Mouse (Mus musculus) monocyte, adult 59 days (primary cell): ENCODE results near the gene Tyrobp. TPM values are rescaled to one million over a fixed set of nuclear protein-coding genes. Genes with fewer than 3 reads are reported as not detected.

Experiments used
- total RNA-seq, 2 experiments: library from RNA; stranded (reverse); gene quantifications; one replicate each; pipeline ENCODE4 v1.2.4; 2023

Tyrobp gene
- 1,000 to 10,000 TPM; 2,439 to 2,603 TPM for total RNA-seq

DNA sequence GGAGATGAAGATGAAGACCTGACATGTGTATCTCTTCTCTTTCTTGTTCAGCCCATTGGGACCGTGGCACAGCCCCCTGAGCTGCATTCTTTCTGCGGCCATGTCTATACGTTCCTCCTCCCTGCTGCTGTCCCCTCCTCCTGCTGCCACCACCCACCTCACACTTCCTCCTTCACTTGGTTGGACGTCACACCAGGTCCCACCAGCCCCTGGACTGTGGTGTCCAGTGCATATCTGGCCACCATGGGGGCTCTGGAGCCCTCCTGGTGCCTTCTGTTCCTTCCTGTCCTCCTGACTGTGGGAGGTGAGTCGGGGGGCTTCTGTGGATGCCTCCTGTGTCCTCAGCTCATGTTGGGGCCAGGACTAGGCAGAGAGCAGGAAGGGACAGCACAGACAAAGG lies at the start of gene Tyrobp:
TSS of gene Tyrobp (plus strand) at position 165 of the 400 bp plus-strand sequence.

DNA sequence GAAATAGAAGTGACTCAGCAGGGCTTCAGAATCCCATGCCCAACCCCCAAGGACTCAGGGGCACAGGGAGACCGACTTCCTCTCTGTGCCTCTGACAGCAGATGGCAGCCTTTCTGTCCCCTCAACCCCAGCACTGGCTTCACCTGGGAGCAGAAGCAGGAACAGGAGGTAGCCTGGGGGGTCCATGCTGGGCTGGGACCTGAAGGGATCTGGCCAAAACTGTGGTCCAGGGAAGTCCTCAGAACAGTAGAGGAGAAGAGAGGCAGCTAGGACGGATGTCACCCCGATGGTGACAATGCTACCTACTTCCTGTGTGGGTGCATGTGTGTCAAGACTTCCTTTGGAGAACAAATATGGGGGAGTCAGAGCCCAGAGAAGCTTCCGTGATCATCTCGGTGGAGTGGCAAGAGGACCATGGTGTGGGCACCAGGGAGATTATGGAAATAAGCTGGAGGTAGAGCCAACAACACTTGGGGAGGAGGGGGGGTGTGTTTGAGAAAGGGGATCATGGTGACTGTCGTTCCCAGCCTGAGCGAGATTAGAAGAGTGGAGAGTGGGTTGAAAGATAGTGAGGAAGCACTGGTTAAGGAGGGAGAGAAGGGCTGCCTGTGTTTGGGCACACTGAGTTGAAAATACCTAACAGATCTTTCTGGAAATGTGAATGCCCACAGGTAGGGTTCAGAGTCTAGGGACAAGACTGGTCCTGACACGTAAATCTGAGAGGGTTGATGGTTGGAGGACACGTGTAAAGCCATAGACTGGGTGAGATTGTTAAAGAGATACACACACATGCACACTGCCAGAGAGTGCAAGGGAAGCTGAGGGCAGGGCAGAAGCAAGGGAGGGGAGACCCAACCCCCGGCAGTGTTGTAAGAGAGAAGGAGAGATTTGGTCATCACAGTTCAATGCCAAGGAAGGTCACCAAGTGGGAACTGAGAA lies 6.3 kb downstream of the Tyrobp start, which contains the start of gene Hcst:
TSS of gene Hcst (minus strand) at position 294 of the 939 bp plus-strand sequence.

DNA sequence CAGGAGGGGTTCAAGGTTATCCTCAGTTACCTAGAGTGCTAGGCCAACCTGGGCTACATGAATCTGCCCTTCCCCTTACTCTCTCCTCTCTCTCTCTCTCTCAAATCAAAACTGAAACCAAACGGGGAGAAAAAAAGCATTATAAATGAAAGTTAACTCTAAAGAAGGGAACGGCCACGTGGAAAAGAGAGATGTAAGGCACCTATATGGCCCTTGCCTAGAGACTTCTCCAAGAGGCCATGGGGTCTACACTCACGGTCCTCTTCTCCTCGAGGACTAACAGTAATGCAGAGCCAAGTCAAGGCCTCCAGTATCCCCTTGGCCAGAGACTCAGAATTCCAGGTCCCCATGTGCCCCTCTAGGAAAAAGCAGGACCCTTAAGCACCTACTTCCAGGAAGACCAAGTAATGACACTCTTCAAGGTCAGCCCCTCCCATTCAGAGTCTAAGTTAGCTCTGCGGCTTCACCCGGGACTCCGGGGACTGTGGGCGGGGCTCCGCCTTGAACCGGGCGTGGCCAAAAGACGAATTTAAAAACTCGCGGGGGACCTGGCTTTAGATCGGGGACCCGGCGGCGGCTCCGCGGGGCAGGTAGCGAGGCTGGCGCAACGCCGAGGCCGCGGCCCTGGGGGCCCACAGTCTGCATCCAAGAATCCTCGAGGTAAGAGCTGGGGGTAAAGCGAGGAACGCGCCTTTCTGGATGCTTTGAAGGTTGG lies 7.8 kb downstream of the Tyrobp start, which contains the start of gene Nfkbid:
TSS of gene Nfkbid (plus strand) at position 558 of the 715 bp plus-strand sequence.

DNA sequence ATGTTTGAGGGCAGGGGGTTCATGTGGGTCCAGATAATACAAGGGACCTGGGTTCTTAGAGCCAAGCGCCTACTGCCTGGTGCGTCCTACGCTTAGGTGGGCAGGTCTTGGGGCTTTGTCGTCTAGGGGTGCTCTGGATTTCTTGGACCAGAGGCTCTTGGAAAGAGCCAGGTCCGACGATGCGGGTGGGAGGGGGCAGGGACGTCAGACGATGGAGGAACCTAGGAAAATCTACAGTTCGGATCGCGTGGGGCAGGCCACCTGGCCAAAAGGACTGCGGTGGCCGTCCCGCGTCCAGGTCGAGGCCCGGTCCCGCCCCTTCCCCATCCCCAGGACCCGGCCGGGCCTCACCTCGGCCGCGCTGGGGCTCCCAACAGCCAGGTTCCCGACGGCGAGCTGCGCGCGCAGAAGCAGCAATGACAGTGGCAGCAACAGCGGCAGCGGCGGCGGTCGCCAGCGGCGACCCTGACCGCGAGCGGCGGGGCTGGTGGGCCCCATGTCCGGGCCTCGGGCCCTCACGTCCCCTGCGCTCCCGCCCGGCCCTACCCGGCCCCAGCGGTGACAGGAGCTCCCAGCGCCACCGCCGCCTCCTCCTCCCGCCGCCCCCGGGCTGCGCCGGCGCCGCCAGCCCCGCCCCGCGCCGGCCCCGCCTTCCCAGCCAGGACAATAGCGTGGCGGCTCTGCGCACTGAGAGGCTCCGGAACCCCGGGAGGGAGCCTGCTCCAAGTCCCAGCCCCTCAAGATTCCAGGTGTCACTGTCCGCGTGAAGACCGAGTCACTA lies 31.6 kb downstream of the Tyrobp start, which contains the start of gene Aplp1:
TSS of gene Aplp1 (minus strand) at position 565 of the 781 bp plus-strand sequence.

DNA sequence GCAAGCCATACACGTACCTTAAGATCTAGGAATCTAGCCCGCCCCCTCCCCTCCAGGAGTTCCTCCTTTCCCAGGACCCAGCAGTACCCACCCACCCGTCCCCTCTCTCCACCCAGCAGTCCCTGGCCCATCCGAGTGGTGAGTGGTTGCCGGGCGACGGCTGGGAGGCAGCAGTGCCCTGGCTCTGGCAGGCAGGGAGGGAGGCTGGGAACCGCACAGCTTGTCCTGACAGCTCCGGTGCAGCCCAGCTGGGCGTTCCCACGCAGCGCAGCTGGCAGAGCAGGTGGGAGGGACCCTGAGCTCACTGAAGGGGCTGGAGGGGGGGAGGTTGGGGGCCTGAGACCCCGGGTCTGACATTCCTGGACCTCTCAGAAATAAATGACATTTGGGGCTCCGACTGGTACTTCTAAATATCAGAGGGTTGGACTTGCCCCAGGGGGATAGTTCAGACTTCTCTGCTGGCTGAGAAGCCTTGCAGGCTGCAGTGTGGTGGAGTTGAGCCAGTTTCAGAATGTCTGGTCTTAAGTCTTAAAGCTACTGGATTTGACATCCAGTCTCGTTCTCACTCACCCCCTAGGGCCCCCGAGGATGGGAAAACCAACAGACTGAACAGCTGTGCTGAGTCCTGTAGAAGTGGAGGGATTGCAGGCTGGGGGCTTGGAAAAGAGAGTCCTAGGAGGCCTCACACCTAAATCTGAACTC lies 44.2 kb downstream of the Tyrobp start, which contains the start of the genes Kirrel2 and Nphs1:
TSS of gene Kirrel2 (minus strand) at position 62 of the 702 bp plus-strand sequence.
TSS of gene Nphs1 (plus strand) at position 687 of the 702 bp plus-strand sequence.

Other genes starting within 250 kb of the Tyrobp start
- 10 to 100 TPM; 23.9 to 24.1 TPM for gene Zfp146, start 244.0 kb upstream of the Tyrobp start, total RNA-seq
- gene Cox7a1, start 229.6 kb upstream of the Tyrobp start, total RNA-seq: 1 to 10 TPM in 1 of 2 experiments, not detected in 1; 1.5 TPM
- gene Capns1, start 214.9 kb upstream of the Tyrobp start, total RNA-seq: 100 to 1,000 TPM; 298 to 315 TPM
- gene Polr2i, start 181.8 kb upstream of the Tyrobp start, total RNA-seq: 10 to 100 TPM; 47.9 to 57.5 TPM
- 10 to 100 TPM; 39.7 to 59.4 TPM for gene Tbcb, start 181.5 kb upstream of the Tyrobp start, total RNA-seq
- not detected for gene Ovol3, start 178.0 kb upstream of the Tyrobp start, total RNA-seq
- gene Thap8, start 133.7 kb upstream of the Tyrobp start, total RNA-seq: 1 to 10 TPM in 1 of 2 experiments, under 1 TPM in 1; 0.73 to 2.0 TPM
- 10 to 100 TPM; 16.7 to 20.0 TPM for gene Wdr62, start 133.3 kb upstream of the Tyrobp start, total RNA-seq
- under 1 TPM in 1 of 2 experiments, not detected in 1; 0.21 TPM for gene Clip3, start 122.0 kb upstream of the Tyrobp start, total RNA-seq
- gene Alkbh6, start 105.0 kb upstream of the Tyrobp start, total RNA-seq: 10 to 100 TPM; 30.8 to 31.4 TPM
- 1 to 10 TPM; 1.9 to 3.4 TPM for gene Syne4, start 99.0 kb upstream of the Tyrobp start, total RNA-seq
- 1 to 10 TPM; 3.8 to 4.6 TPM for gene E130208F15Rik, start 92.0 kb upstream of the Tyrobp start, total RNA-seq
- 10 to 100 TPM; 15.3 to 15.4 TPM for gene Sdhaf1, start 89.9 kb upstream of the Tyrobp start, total RNA-seq
- gene Lrfn3, start 51.0 kb upstream of the Tyrobp start, total RNA-seq: under 1 TPM in 1 of 2 experiments, not detected in 1; 0.21 TPM
- gene Hcst, start 6.1 kb downstream of the Tyrobp start, total RNA-seq: 10 to 100 TPM; 45.6 to 46.9 TPM
- gene Nfkbid, start 8.0 kb downstream of the Tyrobp start, total RNA-seq: 100 to 1,000 TPM; 116 to 140 TPM
- 1 to 10 TPM in 1 of 2 experiments, under 1 TPM in 1; 0.81 to 1.6 TPM for gene Aplp1, start 31.8 kb downstream of the Tyrobp start, total RNA-seq
- gene Kirrel2, start 43.9 kb downstream of the Tyrobp start, total RNA-seq: not detected
- gene Nphs1, start 44.6 kb downstream of the Tyrobp start, total RNA-seq: not detected
- not detected for gene Prodh2, start 79.9 kb downstream of the Tyrobp start, total RNA-seq
- 1 to 10 TPM; 1.3 to 2.7 TPM for gene Arhgap33, start 121.3 kb downstream of the Tyrobp start, total RNA-seq
- 1 to 10 TPM; 2.1 to 3.2 TPM for gene Hspb6, start 138.4 kb downstream of the Tyrobp start, total RNA-seq
- 10 to 100 TPM in 1 of 2 experiments, 1 to 10 TPM in 1; 5.3 to 10.2 TPM for gene Proser3, start 138.5 kb downstream of the Tyrobp start, total RNA-seq
- 10 to 100 TPM; 31.9 to 38.0 TPM for gene Lin37, start 146.1 kb downstream of the Tyrobp start, total RNA-seq
- 10 to 100 TPM; 66.5 to 69.1 TPM for gene U2af1l4, start 149.5 kb downstream of the Tyrobp start, total RNA-seq
- 1 to 10 TPM; 7.5 to 7.7 TPM for gene Gm49396, start 149.6 kb downstream of the Tyrobp start, total RNA-seq
- gene Psenen, start 149.9 kb downstream of the Tyrobp start, total RNA-seq: 100 to 1,000 TPM; 138 to 143 TPM
- 1 to 10 TPM; 2.0 to 5.9 TPM for gene Igflr1, start 151.7 kb downstream of the Tyrobp start, total RNA-seq
- 10 to 100 TPM; 68.9 to 78.9 TPM for gene Kmt2b, start 175.0 kb downstream of the Tyrobp start, total RNA-seq
- 1 to 10 TPM in 1 of 2 experiments, under 1 TPM in 1; 0.66 to 3.2 TPM for gene Zbtb32, start 185.1 kb downstream of the Tyrobp start, total RNA-seq
- gene Upk1a, start 199.1 kb downstream of the Tyrobp start, total RNA-seq: not detected
- gene Cox6b1, start 212.4 kb downstream of the Tyrobp start, total RNA-seq: 100 to 1,000 TPM; 279 to 306 TPM
- not detected for gene Etv2, start 222.1 kb downstream of the Tyrobp start, total RNA-seq
- 100 to 1,000 TPM in 1 of 2 experiments, 10 to 100 TPM in 1; 92.9 to 103 TPM for gene Rbm42, start 236.6 kb downstream of the Tyrobp start, total RNA-seq